Mouse (Mus musculus) thymus, postnatal 25 days (tissue): ENCODE measurements around the gene Adam1b.
A peak's percentile ranks its signal among the peaks of the same experiment; 100 is the strongest.

Experiments
- DNase-seq: peaks from one replicate; pipeline ENCODE4 v3.0.0; 2022

The Adam1b gene

GRCm38 (mm10) chr5:121493305-121493704 lies 9.9 kb downstream of the Adam1b start:
- no peak for DNase-seq

GRCm38 (mm10) chr5:121484801-121485200 lies 18.4 kb downstream of the Adam1b start:
- no peak for DNase-seq

GRCm38 (mm10) chr5:121477680-121478079 lies 25.6 kb downstream of the Adam1b start:
- peak; percentile 18 for DNase-seq

DNA sequence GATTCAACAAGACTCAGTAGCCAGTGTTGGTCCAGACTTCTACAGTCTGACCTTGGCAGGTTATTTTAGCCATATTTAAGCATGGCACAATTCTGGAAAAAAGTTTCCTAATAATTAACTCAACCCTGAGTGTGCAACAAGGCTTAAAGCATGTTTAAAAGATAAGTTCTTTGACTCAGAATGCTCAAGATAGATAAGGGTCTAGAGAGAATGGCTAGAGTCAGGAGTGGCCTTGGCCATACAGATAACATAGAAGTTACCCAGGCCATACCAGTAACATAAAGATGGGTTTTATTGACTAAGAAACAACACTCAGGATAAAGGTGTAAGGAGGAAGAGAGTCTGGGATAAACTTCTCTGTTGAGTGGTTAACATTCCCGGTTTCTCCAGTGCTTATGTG lies 27.2 kb downstream of the Adam1b start:
- DNase-seq = no peak

DNA sequence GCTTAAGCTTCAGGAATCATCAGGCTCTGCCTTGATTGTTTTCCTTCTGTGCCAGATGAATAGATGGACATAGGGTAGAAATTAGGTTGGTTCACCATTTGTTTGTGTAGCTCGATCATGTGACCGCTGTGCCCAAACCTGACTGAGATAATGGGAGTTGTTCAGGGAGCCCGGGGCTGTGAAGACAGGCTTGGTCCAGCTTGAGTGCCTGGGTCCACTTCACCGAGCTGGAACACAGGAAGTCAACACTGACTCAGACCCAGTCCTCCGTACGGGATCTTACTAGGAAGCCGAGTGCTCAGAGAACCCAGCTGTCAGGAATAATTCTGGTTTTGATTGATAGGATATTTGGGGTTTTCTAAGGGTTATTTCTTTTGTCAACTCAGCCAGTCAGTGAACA lies 28.6 kb downstream of the Adam1b start:
- no peak for DNase-seq

DNA sequence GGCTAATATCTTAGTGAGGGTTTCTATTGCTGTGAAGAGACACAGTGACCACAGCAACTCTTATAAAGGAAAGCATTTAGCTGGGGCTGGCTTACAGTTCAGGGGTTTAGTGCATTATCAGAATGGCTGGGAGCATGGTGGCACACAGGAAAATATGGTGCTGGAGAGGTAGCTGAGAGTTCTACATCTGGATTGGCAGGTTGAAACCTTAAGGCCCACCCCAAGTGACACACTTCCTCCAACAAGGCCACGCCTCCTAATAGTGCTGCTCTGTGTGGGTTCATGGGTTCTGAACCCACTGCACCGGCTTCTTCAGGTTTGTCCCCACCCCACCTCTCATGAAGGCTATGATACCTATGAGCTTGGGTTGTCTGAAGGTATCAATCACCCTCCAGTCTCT lies 30.8 kb downstream of the Adam1b start:
- DNase-seq = no peak

DNA sequence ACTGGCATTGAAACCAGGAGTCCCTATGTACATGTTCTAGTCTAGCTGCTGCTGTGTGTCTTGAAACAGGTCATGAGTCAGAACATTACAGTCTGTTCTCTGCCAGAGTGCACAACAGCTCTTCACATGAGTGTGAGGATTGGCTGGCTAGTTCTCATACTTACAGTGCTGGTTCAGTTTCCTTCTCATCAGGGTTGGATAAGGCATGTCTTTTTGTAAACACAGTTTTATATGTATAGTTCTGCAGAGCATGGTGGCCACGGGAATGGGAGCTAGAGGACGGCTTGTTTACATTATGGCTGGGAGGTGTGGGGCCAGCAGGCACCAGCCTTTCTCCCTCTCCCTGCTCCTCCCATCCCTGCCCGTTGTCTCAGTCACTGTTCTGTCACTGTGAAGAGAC lies 33.7 kb downstream of the Adam1b start:
- DNase-seq = no peak

DNA sequence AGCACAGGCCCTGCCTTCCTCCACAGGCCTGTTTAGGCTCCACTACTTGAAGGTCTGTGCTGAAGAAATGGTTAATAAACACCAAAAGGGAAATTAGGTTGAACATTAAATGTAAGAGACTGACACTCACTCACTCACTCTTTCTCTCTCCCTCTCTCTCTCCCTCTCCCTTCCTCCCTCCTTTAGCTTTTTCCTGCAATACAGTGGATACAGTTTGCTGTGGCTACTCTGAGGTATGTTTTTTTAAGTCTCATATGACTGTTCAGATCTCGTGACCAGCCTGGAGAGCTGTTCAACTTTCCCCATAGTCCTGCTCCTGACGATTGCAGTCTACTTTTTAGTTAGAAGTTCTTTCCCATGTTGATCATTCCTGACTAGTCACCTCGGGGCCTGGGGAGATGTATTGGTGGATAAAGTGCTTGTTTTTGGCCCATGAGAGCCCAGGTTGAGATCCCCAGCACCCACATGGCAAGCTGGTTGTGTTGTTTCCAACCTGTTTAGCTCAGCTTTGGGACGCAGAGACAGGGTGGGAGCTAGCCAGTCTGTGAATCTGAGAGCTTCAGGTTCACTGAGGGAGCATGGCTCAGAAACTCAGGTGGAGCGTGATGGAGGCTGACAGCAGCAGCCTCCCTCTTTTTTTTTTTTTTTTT lies 39.5 kb downstream of the Adam1b start:
- no peak for DNase-seq

GRCm38 (mm10) chr5:121462967-121463366 lies 40.3 kb downstream of the Adam1b start:
- no peak for DNase-seq

DNA sequence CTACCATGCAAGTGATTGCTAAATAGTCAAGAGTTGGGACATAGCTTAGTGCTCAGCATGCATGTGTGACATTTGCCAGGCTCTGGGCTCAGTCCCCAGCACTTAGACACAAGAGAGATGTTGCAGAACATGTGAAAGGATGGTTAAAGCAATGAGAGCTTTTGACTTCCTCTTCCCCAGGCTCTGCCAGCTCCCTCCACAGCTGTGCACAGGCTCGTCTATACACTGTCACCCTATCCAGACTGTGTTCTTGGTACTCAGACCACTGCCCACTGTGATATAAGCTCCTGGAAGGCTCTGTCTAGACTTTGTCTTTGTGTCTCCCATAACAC lies 41.1 kb downstream of the Adam1b start:
- no peak for DNase-seq

DNA sequence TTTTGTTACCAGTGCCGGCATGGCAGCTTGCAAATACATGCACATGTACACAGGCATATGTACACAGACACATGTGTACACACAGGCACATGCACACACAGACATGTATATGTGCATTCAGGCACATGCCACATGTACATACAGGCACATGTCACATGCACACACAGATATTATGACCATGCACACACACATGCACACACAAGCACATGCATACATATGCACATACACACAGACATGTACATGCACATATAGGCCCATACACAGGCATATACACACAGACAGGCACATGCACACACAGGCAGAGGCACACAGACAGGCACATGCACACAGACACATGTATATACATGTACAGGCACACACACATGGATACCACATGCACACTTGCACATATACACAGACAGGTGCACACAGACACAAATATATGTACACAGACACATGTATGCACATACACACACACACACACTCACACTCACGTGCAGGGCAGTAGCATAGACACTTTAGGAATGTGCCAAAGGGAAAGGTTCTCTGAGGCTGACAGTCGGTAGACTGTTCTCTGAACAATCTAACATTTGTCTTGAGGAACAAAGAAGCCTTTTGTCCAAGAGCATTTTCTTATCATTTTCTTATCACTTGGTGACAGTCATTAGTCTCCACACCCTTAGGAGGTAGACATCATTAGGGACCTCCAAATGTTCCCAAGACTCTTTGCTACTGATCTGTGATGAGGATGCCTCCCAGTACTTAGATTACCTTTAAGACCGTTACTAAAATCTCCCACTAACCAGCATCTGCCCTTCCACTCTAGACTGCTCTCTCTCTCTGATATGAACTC lies 41.7 kb downstream of the Adam1b start:
- DNase-seq = no peak

GRCm38 (mm10) chr5:121455510-121456265 lies 47.5 kb downstream of the Adam1b start:
- DNase-seq = no peak

DNA sequence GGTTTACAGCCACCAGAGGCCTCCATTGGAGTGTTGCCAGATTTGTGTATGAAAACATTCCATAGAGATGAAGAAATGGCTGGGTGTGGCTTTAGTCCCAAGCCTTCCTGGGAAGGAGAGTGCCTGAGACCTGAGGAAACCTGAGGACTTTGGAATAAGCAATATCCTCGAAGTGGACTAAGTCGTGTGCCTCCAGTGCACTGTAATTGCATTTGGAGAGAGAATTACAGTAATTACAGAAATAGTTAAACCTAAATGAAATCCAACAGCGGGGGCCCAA lies 48.8 kb downstream of the Adam1b start:
- DNase-seq = no peak

DNA sequence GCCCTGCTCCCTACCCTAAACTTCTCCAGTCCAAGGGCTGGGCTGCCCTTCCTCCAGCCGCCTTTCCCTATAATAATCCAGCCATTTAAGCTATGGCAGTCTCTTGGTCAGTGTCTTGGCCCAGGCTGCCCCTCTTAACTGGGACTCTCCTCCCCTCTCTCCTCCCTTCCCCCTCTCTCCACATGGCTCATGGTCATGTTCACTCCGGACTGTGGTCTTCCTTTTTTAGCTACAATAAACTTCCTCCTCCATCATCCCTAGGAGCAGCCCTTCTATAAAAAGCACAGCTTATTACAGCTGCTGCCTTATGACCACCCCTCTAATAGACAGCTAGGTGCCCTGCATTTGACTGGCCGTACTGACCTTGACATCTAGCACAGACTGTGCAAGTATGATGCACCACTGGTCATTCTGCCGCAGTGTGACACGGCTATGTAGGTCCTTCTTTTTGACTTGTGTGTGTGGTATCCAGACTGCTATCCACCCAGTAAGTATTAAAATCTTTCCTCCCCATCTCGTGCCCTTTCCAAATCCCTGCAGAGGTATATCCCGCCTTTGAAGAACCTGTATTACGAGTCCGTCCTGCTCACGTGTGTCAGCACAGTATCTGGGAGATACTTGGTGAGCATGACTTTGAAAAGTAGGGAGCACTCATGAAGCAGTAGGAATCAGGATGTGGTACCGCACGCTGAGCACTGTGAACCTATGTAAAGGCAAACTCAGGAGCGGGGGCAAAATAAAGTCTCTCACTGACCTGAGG lies 49.3 kb downstream of the Adam1b start:
- no peak for DNase-seq

- DNase-seq = no peak
Observed at GRCm38 (mm10) chr5:121452906-121453305, 50.3 kb downstream of the Adam1b start.

GRCm38 (mm10) chr5:121452026-121452869 lies 51.0 kb downstream of the Adam1b start, which contains the start of gene Erp29:
Gene Erp29, minus strand, starts transcription at chr5:121452506.
- peak; percentile 100 for DNase-seq

DNA sequence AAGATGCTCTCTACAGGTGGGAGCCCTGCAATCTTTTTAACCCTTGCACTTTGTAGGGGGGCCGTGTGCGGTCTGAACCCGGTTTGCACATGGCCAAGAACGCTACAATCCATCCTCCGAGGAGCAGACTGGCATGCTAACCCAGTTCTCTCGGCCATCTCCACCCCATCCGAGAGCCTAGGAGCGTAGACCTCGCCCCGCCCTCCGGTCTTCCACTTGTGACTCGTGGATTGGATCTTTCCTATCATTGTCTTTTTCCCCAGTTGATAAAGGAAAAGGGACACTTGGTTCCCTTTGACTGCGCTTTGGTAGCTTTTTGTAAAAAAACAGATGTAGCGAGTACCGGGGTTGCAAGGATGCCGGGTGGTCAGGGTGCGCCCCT lies 51.6 kb downstream of the Adam1b start, which contains the start of gene Tmem116:
Gene Tmem116, plus strand, starts transcription at position 250 of the 382 bp plus-strand sequence.
- DNase-seq = no peak

DNA sequence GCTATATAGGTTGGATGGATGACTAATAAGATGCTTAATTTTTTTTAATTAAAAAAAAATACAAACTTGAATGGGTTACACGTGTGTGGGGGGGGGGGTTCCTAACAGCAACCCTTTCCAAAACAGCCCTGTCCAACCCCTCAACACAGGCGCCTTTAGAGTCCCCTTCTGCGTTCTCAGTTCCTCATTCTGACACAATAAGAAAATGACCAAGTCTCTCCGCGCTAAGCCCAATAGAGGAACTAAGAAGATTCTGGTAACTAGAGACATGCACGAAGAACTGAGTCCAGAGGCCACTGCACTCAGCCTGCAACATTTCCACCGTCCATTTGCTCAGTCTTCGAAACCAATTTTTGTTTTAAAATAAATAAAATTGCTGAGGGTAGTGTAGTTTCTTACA lies 52.0 kb downstream of the Adam1b start:
- DNase-seq = no peak

- DNase-seq = no peak
Observed at GRCm38 (mm10) chr5:121450476-121450875, 52.8 kb downstream of the Adam1b start.
